Mouse (Mus musculus) layer of hippocampus, adult 8-10 months (tissue): ENCODE measurements at regions not wholly inside any gene's neighbourhood (a gene's known extent, or its start where the extent isn't known, plus 50 kb on each side); places are given as distances from the start of the nearest gene placed in this dataset.
A peak's percentile ranks its signal among the peaks of the same experiment; 100 is the strongest.

Experiments
- DNase-seq, 2 experiments: peaks; one replicate each; pipeline ENCODE4 v3.0.0; 2022; ENCODE audit warnings: low spot score in 2 of 2

DNA sequence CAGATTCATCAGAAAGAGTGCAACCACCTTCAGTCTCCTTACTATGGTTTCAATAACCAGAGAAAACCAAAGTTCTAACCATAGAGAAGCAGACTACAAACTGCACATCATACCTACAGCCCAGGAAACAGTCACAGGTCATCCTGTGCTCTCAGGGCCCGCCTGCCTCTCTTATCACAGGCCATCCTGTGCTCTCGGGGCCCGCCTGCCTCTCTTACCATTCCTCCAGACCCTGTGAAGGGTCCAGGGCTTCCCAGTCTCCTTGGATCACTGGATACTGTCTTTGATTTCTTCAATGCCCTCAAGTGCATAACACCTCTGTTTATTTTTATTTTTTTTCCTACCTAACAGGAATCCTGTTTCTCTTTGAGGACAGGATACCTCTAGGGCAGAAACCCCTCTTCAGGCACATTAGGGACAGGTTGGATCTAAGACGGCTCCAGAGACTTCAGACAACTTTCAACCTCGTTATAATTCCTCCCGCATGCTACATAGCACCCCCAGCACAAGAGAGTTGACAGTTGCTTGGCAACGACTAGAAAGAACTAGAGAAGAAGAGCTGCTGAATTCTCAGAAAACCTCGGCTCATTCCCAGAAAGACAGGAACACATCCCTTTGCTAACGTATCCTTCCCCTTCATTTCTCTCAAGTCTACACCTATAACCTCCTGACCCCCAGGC is 95.4 kb upstream of the Bmper start:
- DNase-seq, result peak; percentile 9 to 17

DNA sequence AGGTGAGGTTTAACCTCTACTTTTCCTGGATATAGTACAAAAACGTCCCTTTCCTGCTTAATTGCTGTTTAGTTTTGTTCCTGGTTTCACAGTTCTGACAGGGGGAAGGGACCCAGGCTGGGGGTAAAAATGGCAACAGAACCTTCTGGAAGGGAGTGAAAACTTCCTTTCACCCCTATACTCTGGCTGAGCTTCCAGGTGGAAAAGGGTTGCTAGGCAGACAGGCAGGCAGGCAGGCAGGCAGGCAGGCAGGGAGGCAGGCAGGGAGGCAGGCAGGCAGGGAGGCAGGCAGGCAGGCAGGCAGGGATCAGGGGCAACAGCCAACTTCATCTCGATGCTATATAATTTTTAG is 94.9 kb upstream of the Bmper start:
- DNase-seq, result no peak

DNA sequence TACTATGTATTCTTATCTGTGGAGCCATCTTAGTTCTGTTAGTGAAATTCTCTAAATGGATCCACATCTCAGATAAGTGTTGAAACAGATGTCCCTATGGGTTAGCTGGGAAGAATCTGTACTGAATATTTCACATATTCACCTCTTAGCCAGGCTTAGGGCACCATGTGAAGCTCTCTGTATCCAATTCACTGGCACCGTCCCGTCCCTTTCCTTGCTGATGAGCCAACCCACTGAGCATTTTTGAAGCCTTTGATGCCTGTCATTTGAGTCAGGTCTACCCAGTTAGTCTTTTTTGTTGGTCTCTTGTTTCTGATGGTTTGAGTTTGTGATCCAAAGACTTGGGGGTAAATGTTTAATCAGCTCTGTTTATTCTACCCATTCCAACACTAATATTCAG is 88.9 kb upstream of the Bmper start:
- no peak for DNase-seq

DNA sequence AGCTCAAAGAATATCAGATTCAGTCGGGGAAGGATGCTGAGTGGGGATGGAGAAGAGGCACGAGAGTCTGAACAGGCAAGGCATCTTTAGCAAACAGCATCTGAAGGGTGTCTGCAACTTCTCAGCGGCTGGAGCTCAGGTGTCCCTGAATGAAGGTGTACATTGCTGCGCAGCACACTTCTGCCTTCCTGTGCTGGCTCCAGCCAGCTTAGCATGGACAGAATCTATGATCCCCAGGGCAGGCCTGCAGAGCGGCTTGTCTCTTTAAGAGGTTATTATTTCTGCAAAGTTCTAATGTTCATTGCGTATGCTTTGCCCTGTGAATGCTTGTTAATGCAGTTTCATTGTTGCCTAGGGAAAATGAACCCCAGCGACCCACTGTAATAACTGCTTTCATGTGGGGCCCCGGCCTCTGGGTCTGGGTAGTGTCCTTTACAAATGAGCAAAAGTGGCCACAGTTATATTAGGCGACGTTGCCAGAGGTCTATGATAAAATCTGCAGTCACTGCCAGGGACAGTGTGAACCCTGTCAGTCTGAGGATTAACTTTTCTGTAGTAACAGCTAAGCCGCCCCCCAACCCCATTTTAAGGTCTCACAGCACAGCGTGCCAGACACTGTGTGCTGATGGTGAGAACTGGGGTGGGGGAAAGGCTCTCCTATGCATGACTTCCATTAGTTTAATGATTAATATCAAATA is 88.3 kb upstream of the Bmper start:
- DNase-seq, result no peak

DNA sequence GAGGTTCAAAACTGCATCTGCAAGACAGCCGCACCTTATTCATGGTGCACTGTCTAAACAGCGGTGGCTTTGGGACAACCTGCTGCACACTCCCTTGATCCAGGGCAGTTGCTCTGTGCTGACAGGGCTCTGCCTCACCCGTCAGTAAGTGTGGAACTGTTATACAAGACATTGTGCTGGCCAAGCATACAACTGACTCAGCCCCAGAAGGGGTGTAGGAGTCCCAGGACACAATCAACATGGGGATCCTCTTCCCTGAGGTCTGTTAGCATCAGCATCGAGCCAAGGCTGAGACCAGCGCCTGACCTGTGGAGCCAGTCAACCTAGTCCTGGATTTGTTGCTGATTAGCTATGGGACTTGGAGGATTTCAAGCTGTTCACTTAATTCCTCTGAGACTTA is 86.4 kb upstream of the Bmper start:
- no peak for DNase-seq

DNA sequence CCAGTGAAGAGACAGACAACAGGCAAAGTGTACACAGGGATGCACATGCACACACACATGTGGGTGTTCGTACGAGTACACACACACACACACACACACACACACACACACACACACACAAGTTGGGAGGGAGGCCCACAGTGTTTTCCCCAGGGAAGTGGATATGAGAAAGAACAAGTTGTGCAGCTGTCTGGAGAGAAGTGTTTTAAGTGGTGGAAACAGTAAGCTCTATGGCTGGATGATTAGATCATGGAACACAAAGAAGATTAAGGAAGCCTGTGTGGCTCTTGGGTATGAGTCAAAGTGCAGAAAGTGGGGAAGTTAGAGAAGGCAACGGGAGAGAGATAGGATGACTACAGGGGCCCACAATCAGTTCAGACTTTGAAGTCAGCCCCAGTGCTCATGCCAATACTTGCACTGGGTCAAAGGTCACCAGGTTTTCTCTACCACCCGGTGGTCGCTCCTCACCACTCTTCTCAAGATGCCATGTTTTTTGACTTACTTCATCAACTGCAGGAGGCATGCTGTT is 85.1 kb upstream of the Bmper start:
- DNase-seq, result no peak

DNA sequence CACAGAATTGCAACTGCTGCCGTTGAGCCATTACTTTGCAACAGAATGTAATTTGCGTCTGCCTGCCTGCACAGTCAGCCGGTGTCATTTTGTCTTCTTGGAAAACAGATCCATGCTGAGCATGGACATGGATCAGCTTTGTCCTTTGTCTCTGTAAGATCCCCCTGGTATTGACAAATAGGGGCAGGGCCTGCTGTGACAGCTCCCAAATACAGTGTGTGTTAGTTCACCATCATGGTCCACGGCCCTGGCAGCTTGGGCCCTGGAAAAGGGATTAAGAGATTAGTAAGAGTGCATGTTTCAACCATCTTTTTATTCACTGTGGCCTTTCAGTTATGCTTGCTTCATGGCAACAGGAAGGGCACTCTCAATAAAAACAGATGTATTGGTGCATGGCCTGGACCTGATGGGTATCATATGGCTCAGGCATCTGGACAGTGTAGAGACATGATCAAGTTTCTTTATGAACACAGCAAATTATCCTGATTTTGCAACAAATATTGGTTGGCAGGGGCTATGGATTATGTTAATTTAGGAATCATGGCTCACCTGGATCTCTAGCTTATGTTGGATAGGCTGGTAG is 83.2 kb upstream of the Bmper start:
- DNase-seq, result no peak

DNA sequence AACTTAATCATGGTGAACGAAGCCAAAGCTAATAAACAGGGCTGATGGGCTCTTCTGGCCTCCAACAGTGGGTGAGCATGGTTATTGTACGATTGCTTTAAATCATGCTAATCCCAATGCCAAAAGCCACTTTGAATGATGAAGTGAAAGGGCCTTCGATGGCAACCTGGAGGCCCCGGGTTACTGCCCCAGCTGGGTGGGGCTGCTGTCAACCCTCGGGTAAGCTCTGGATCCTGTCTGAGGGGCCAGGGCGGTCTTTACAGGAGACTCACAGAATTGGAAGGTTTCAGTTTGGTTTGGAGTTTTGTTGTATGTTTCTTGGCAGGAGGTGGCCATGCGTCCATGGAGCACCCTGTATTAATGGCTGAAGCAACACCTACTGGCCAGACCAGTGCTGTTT is 78.6 kb upstream of the Bmper start:
- DNase-seq, result no peak

DNA sequence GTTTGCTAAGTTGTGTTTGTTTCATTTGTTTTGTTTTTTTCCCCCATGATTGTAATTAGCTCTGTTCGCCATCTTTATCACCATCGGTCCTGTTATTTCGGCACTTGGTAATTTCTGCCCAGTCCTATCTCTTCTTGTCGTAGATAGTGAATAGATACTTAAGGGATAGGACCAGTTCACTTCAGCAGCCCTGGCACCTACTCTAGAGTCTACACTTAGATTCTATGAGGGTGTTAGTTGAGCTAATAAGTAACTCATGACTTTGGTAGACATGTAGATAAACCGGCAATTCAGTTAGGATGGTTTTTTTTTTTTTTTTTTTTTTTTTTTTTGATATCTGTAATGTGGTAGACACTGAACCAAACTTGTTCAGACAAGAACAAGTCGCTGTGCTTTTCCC is 72.5 kb upstream of the Bmper start:
- DNase-seq, result no peak

DNA sequence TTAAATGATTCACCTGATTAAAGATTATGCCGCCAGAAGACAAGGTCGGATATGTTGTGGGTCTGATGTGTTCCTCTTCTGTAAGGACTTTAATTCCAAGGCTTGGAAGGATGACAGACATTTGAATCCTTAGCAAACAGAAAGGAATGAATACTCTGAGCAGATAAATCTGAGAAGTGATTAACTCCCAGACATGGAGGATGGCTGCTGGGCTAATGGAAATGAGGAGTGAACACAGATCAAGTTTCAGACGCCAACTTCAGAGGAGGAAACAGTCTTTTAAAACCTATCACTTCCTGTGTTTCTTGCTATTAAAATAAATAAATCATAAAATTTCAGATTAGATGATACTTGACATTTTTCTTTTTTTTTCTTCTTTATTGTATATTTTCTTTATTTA is 72.0 kb upstream of the Bmper start:
- no peak for DNase-seq

DNA sequence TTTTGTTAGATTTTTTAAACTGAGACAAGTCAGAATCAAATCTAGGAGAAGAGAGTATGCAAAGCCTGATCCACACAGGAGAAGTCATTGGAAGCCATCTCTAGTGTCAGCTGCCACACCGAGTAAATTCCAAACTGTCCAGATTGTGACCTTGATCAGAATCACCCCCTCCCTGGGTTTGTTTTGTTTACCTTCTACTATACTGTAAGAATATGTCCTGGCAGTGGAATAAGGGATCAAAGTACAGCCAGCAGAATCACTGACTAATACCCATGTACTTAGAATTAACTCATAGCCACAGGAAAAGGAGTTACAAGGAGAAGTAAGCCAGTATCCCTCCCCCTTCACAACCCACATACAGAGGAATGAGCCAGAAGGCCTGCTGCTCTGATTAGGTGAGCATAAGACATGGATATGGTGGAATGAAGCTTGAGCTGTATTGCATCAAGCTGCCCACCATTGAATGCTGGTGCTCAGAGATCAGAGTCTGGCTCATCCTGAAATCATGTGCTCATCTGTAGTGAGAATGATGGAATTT is 70.9 kb upstream of the Bmper start:
- DNase-seq, result no peak

DNA sequence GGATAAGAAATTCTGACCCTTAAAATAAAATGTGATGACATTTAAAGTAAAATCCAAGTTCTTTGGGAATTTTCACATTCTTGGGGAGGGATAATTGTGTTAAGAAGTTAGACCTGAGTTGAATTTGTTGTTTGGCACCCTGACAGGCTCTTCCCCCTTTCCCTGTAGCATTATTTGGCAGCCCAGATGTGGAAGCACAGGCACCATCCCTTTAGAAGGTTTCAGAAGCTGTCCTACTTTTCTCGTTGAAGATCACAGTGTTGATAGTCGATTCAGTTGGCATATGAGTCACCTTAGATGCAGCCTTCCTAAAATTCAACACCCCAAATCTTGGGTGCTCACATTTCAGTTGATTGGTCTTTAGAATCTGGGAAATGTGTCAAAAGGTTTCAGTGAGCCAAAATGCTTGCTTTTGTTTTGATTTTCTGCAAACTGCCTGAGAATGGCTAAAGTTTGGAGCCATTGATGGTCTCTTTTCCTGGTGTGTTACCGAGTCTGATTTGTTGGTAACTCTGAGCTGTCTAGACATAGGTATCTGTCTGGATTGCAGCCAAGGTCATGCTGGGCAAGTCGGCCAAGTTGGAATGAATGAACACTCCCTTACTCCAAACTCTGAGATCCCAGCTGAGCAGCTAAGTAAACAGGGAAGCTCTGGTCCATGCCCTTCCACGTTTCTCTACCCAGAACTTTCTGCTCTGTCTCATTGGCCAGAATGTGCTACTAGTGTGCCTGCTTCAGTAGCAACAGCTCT is 65.9 kb upstream of the Bmper start:
- no peak for DNase-seq

DNA sequence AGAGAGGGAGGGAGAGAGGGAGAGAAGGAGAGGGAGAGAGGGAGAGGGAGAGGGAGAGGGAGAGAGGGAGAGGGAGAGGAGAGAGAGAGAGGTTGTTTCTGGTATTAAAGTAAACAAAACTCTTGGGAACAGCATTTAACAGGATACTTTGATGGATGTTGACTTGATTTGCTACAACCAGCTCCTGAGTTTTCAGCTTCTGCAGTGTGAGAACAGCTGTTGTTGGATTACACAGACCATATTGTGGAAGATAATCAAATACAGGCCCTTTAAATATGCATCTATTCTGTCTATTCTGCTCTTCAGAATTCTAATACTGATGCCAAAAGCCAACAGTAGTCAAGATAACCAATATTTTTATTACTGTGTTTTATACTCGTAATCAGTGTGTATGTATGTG is 64.4 kb upstream of the Bmper start:
- DNase-seq, result no peak

DNA sequence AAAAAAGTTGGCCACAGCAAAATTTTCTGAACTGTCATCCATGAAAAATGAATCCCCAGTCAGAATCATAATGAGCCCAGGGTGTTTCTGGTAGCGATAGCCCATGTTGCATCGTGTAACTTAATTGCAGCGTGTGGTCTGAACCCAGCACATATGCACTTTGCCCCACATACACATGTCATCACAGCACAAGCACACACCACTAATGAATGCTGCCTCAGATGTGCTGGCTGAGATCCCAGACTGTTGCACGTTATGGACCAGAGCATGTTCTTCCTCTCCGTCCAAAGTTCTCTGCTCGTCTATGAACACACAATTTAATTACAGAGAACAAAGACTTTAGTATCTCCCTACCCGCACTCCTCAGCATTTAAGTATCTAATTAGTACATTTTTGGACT is 61.5 kb upstream of the Bmper start:
- no peak for DNase-seq

DNA sequence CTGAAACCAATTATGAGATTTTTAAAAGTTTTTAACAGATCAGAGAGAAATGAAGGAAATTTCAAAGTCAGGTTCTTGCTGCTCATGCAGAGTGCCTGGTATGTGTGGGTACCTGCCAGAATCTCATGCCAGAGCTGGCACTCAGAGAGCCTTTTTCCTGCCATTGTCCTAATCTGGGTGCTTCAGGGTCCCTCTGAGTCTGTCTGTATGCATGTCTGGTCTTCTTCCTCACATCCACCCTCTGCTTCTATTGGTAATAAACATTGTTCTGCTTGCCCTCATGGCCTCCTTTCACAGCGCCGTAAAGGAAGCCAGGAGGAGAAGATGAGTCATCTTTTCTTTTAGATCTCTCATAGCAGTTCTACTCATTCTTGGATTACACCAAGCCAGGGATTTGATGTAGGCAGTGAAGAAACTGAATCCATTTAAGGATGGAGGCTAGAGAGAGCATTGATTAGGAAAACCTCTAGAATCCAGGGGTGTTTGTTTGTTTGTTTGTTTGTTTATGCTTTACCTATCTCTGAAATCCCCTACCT is 55.8 kb upstream of the Bmper start:
- DNase-seq, result no peak

DNA sequence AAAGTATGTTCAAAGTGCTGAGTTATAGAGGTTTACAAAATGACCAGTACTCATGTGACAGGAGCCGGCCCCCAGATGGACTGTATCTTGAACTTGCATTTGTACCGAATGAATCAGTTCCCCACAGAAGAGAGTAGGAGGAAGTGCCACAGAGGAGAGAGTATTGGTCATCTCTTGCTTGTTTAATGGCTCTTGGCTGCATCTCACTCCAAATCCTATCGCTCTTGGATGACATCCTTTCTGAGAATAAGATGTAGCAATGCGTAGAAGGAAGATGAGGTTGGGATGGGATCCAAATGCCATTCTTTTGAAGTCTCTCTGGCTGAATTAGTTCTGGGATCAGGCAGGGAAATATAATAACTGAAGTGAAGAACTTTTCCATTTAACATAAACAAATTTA is 55.2 kb upstream of the Bmper start:
- DNase-seq, result no peak

DNA sequence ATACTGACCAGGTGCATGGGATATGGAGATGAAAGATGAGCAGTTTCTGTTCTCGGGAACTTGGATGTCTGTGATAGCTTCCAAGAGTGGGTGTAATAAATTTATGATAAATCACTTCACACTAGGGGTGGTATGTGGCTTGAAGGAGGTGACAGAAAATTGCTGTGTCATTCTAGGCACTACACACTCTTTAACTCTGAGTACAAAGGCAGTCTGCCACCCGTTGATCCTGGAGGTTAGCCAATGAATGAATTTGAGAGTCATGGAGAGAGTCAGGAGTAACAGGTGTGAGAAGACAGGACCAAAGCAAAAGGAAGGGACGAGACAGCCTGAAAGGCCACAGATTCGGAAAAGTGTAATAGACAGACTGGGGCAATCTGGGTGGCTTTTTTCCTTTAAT is 54.7 kb upstream of the Bmper start:
- DNase-seq, result no peak

DNA sequence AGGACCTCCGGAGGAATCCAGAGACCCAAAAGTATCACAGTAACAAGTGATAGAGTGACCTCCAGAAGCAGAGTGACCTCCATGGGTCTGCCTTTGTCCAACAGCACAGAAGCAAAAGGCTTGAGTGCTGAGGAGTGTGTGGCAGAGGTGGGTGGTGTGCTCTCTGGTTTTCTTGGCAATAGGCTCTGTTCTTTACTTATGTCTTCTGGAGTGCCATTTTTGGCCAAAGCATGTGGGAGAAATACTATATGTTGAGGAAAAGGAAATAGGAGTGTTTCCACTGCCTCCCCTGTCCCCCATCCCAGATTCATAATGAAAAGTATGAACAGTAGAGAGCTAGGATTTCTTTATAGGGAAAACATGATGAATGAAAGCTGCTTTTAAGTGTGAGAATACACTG is 51.5 kb upstream of the Bmper start:
- DNase-seq, result no peak
